Mouse (Mus musculus) ES-CJ7 (cell line): Measurements from ENCODE around the gene Gpt2.

Experiments used
- DNase-seq: peaks from one replicate; pipeline ENCODE4 v3.0.0; 2011; ENCODE audit warnings: low read depth, low spot score

The Gpt2 gene

DNA sequence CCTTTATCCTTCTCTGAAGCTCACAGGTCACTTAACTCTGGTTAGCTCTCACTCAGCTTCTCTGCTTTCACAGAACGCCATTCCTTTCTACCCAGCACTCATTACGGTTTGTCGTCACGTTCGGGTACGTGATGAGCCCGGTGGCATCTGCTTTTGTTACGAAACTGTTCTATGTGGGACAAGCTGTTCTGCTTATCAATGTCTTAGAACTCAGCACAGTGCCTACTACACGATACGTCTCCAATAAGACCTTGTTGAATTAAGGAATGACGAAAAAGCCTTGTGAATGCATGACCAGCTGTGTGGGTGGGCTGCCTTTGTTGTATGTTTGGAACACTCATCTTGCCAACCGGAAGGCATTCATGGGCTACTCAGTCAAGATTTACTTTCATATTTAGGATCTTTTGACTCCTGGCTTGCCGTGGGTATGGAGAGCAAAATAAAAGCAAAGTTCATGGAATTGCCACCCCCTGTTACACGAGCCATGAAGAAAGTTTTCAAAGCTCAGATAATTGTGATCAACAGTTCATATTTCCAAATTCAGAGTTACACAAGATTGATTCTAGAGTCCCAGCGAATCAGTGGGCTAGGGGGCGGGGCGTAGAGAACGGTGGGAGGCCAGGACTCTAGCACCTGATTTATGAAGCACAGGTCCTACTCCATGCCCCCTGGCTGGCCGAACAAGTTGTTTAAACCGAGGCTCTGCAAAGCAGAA is 4.3 kb upstream of the Gpt2 start:
- DNase-seq: no peak

DNA sequence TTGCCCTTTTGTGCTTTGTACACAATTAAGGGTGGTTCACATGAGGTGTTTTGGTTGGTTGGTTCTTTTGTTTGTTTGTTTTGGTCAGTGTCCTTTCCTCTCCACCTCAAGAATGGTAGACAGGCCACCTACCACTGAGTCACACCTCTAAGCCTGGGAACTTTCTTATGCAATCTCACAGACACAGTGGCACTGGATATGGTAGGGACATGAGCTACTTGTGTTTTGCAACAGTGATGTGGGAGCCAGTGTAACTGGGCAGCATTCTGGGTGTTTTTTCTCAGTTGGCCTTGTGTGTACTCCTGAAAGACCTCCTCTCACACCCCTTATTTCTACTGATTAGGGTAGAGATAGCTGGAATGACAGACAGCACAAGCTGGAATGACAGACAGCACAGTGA is 3.7 kb upstream of the Gpt2 start:
- no peak for DNase-seq

DNA sequence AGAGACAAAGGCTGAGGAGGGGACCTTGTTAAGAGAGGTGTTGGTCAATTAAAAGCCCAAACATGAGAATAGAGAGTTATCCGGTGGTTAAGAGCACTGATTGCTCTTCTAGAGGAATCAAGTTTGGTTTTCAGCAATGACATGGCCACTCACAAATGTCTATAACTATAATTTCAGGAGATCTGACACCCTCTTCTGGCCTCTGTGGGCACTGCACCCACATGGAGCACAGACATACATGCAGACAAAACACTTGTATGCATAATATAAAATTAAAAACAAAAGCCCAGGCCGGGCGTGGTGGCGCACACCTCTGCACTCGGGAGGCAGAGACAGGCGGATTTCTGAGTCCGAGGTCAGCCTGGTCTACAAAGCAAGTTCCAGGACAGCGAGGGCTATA is 2.8 kb upstream of the Gpt2 start:
- peak; percentile 68 for DNase-seq

DNA sequence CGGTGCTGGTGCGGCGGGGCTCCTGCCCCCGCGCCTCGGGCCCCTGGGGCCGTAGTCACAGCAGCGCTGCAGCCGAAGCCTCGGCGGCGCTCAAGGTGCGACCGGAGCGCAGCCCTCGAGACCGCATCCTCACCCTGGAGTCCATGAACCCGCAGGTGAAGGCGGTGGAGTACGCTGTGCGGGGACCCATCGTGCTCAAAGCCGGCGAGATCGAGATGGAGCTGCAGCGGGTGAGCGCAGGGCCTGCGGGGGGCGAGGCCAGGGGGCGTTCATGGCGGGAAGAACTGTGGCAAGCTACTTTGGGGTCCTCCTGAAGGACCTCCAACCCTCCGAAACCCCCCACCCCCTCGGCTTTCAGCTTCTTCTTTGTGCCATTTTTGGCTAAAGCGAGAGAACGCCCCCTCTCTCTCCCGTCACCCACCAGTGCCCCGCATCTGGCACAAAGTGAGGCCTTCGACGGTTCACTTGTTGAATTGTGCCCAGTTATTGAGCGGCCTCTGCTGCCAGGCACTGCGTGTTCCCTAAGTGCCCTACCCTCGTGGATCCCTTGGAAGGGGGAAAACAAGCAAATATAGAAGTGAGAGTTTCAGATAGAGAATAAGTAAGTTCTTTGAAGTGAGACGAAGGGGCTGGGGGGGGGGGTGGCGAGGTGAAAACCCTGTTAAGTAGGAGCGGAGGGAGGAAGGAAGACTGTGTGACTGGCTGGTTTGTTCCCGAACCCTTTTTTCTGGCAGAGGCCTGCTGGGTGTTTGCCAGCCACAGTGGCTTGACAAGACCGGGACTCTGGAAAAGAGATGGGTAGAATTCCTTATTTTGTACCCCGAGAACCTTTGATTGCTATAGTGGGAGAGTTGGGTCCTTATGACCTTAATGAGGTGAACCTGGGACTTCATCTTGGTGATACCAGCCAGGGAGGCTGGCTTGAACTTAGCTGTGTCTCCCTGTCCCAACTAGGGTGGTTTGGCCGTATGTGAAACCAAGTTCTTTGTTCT is 860 bp downstream of the Gpt2 start:
- DNase-seq: no peak

DNA sequence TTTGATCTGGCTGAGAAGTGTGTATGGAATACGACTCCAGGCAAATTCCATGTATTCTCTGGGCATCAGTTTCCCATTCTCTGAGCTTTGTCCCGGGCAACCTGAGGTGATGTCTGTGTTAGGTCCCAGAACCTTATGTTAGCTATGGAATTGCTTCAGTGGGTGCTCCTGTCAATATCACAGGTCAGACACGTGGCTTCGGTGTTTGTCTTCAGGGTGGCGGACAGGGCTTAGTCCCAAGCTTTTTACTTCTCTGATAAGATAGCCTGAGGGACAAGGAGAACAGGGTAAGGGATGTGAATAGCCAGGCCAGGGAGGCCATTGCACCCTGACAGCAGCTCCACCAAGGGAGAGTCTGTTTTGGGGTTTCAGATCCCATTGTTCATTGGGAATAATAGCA is 3.7 kb downstream of the Gpt2 start:
- no peak for DNase-seq

DNA sequence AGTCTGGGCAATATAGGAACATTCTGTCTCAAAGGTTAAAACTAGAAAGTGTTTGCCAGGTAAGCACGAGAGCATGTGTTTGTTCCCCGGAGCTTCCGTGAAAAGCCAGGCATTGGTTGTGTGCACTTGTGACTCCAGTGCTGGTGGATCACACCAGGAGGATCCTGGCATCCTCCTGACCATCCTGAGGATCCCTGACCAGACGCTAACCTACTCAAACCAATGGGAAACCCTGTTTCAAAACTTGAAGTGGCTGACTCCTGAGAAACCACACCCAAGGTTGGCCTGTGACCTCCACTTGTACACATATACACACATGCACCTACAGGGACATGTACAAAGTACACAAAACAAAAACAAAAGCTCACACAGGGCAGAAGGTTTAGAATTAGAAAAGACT is 4.4 kb downstream of the Gpt2 start:
- no peak for DNase-seq

DNA sequence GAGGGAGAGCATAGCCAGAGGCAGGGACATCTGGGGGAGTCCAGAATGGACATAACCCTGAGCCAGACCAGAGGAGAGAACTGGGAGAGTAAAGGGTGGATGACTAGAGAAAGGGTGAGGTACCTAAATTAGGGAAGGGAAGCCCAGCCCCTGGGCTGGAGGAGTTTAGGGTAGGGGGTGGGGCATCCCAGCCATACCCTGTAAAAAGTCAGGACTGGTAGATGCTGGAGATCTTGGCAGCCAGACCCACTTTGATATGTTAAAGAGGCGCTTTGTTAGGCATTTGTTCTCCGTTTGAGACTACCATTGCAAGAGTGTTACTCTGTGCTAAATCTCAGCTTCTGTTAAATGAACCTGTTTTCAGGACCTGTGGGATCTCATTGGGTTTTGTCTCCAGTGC is 6.2 kb downstream of the Gpt2 start:
- DNase-seq: peak; percentile 98

DNA sequence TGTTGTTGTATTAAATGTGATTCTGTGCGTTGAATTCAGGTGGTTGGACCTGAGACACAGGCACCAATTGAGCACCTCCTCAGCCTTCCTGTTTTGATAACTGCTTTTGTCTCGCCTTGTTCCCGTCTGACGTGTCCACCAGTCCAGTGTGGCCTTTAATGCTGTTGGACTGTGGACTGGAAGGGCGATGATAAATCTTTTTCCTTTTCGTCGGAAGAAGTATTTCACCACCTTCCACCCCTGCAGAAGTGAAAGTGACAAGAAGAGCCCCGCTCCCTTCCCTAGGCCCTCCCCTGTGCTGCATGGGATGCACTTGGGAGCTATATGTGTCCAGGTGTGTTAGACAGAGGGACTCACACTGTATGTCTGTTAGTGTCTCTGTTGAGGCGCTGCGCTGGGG is 8.1 kb downstream of the Gpt2 start:
- DNase-seq: no peak

DNA sequence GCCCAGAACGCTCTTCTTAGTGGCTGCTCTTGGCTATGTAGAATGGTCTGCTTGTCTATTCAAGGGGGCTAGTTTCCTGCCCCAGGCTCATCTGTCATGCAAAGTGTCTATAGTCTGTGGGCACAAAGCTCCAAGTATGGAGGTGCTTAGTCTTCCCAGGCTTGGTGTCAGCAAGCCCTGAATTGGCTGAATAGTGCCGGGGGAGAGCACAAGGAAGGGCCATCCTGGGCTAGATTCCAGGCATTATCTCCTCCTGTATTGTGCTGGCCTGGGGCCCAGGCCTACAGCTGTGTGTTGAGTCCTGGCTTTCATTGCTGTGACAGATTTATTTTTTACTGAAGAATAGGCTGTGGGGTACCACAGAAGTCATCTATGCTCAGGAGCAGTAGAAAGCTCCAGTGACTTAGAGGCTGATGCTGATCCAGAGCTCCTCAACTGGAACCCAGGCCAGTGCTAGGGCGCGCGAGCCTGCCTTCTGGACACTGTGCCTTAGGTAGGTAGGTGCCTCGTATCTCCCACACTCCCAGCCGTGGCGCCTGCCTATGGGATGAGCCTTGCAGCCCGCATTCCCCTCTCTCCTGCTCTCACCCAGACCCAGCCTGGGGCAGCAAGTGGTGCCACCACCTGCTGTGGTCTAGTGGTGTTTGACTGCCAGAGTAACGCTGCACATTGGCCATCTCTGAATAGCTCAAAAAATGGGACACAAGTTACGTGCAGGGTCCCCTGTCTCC is 8.7 kb downstream of the Gpt2 start:
- DNase-seq: no peak

DNA sequence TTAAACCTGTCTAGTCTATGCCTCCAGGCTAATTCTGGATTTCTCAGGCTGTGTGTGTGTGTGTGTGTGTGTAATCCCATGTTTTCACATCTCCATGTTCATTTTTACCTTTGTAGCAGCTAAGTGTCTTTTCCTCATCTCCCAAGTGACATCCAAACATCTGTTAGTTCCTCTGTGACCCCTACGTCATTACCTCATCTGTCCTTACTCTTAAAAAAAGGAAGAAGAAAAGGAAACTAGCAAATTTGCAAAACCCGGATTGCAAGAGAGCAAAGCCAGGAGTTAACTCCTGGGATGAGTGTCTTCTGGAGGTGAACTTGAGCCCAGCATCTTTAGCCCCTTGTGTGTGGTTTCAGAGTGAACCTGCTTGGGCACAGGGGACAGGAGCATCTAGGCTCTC is 10.0 kb downstream of the Gpt2 start:
- no peak for DNase-seq

DNA sequence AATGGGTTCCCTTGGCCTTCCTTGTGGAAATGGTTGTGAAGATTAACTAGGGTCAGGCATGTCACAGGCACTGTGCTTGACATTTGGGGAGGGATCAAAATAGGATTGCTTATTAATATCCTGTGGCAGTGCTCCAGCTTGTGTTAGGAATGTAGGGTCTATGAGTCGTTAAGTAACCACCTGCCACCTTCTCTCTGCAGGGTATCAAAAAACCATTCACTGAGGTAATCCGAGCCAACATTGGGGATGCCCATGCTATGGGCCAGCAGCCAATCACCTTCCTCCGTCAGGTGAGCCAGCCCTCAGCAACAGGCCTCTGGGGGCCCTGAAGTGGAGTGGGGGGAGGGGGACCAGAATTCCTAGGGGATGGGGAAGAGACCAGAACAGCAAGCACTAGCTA is 10.7 kb downstream of the Gpt2 start:
- DNase-seq: no peak

DNA sequence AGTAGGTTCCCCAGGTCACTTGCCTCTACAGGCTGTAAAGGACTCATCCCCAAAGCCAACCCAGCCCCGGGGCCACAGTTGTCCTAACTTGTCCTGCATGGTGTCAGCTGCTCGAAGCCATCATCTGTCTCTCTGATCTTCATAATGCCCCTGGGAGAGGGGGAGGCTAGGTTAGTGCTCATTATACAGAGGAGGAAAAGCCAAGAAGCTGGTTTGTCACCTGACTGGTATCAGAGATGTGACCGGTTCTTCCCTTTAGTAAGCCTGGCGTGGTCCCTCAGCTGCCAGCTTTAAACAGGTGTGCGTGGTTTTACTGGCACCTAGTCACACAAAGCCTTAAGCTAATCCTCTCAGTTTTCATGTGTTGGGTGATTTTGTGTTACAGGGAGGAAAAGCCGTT is 12.3 kb downstream of the Gpt2 start:
- DNase-seq: no peak

DNA sequence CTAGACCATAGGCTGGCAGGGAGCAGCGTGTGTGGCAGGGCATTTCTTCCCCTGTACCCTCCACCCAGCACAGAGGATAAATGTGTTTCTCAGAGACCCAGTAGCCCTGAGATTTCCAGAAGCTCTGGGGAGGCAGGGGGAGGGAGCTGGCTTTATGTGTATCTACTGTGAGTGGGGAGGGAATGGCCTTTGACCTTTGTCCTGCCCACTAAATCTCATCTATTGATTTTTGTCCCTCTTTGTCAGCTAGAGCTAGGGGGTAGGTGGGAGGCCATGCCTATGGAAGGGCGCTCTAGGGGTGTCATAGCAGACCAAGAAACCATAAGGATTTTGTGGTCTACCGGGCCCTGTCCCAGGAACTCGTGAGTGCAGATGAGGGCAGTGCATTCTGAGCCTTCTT is 14.2 kb downstream of the Gpt2 start:
- no peak for DNase-seq

DNA sequence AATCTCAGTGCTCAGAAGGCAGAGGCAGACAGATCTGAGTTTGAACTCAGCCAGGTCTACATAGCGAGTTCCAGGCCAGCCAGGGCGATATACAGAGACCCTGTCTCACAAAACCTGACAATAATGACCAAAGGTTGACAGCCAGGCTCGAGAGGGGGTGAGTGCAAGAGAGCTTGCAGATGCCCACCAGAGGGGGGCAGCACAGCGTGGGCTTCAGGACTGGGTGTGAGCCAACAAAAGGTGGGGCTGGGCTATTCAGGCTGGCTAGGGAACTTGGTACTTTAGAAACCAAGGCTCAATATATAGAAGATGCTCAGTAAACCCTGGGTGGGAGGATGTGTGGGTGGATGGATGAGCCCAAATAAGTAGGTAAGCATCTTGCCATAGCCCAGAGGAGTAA is 16.3 kb downstream of the Gpt2 start:
- DNase-seq: peak; percentile 43

DNA sequence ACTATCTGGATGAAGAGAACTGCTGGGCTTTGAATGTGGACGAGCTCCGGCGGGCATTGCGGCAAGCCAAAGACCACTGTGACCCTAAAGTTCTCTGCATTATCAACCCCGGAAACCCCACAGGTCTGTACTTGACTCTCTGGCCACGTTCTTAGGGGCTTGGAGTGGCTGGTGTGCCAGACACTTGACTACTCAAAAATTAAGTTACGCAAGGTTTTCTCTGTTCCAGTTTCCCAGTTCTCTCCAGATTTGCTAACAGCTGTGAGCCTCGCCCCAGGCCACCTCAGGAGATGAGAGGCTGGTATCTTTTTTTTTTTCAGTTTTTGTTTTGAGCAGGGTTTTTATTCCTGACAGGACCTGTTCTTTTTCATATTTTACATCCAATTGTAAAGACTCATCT is 19.9 kb downstream of the Gpt2 start:
- no peak for DNase-seq

DNA sequence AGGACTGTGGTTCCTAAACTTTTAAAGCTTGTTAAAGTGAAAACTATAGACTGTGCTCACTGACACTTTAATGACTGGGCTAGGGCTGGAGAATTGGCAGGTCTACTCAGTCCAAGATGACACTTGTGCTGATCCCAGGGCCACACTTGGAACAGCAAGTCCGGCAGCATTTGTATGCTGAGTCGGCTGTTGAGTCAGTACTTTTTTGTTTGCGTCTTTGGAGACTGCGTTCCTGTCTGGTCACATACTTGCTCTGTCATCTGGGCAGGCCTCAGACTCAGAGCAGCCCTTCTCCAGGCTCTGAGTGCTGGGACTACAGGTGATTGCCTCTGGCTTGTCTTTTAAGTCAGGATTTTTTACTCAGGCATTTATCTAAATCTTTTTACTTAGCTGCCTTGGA is 20.9 kb downstream of the Gpt2 start:
- DNase-seq: no peak

DNA sequence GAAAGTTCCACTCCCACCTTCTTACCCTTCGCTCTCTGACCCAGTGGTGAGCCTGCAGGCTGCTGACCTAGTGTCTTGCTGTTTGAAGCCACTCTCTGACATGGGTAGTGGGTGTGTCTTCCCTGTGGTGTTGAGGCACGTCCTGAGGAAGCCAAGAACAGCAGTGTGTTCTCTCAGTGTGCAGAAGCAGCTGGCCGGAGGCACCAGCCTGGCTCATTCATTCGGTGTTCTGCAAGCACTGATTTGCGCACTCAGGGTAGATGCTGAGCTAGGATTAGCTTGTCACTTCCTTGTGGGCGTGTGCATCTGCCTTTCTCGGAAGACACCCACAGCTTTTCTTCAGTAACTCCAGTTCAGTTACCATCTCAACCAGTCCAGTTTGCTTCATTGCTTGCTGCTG is 23.0 kb downstream of the Gpt2 start:
- DNase-seq: no peak

DNA sequence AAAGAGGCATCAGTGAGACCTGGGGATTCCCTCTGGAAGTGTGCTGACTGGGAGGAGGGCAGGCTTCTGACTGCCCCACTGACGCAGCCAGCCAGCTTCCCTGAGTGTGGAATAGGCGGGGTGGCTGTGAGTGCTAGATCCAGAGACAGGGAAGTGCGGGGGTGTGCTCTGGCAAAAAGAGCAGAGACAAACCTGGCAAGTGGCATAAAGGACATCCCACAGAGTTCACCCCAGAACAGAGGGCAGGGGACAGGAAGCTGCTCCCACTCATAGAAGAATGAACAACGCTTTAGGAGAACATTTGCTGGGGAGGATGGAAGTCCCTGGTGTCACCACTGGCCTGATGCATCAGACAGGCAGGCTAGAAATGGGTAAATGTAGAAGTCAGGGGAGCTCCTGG is 25.0 kb downstream of the Gpt2 start:
- no peak for DNase-seq

DNA sequence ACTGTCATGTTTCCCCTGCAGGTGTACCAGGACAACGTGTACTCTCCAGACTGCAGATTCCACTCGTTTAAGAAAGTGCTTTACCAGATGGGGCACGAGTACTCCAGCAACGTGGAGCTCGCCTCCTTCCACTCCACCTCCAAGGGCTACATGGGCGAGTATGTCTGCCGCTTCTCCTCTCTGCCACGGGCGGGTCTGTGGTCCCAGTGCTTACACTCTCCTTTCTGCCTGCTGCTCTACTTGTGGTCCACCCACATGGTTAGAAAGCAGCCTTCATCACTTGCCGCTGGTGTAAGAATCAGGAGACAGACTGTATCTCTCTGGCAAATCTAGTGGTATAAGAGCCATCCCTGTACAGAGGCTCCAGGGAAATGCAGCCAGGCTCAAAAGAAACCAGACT is 25.6 kb downstream of the Gpt2 start:
- DNase-seq: no peak

DNA sequence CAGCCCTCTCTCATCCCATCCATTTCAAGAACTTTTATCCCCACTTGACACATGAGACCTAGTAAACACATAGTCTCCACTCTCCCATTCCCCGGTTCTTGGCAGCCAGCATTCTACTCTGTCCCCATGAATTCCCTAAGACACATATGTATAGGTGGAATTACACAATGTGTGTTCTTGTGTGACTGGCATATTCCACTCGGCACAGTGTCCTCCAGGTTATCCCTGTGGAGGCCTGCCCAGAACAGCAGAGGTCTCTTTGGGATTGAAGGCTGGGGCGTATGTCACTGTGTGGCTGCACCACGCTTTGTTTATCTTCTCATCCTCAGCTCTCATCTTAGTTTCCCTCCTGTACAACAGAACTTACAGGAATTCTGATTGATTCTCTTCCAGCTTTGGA is 28.2 kb downstream of the Gpt2 start:
- no peak for DNase-seq

DNA sequence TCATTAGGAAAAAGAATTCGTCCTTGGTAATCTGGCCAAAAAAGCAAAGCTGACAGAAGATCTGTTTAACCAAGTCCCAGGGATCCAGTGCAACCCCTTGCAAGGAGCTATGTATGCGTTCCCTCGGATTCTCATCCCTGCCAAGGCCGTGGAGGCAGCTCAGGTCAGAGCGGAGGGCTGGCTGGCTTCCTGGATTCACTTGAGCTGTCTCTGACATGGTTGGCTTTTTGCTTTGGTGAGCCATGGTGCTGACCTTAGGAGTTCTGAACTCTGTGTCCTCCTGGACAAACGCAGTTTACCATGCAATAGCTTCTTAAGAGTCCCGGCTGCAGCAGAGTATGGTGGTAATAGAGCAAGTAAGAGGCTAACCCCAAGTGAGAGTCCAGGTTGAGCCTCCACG is 29.0 kb downstream of the Gpt2 start:
- no peak for DNase-seq

DNA sequence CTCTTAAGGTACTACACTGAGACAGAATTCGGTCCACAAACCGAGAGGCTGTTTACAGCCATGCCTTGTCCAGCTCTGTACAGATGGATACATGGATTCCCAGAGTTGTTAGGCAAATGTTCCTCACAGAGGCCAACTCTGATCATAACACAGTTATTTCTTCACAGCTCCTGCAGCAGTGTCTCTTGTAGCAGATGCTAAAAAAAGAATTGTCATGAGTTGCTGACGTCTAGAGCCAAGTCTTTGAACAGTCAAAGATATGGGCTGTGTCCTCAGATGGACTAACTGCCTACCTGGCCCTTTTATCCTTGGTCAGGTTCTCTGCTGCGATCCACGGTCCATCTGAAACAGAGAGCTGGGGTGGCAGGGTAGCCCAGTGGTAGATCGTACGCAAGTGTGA is 31.7 kb downstream of the Gpt2 start:
- DNase-seq: no peak
